ENCODE assay signal across 11 mouse cellular contexts in the genomic region with DNA sequence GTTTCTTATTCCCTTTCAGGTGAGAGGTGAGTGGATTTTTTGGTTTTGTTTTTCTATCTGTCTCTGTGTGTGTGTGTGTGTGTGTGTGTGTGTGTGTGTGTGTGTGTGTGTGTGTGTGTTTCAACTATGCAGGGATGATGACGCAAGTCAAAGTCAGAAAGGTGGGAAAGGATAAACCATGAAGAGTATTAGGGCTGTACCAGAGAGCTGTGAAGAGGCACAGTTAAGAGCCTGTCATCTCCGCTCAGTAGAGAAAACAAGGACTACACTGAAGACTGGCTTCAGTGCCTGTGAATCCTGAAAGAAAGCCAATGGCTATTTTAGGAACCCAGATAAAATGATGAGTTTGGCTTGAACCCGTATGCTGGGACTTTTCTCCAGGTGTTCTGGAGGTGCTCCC. TPM values are rescaled to one million over a fixed set of nuclear protein-coding genes. Genes with fewer than 3 reads are reported as not detected.
DNase-seq lines count a peak whose midpoint lies in the region; ATAC-seq and TF ChIP-seq lines count a peak whose summit lies in the region.
"Had no signal": no experiment of that assay in that cellular context is flagged by ENCODE, and none has a peak within 500 bp of the region (broad histone marks: within the 10 kb centered on the region; RNA-seq: fewer than 3 reads in every experiment).

No protein-coding gene starts in this region.

- TF ChIP-seq CTCF in stomach, postnatal 0 days (IDR thresholded peaks at IDR 0.05; ENCODE audit: low read depth), result no peak

- H3K4me3 ChIP-seq in heart, embryonic 14.5 days (ENCODE audit: control insufficient read depth in 1 of 2, insufficient read depth in 1 of 2, low read depth in 1 of 2, low read length in 2 of 2), result no peak overlapping the region
- H3K4me3 ChIP-seq in stomach, embryonic 14.5 days (ENCODE audit: low read depth, low read length), result no peak overlapping the region
- no peak overlapping the region for H3K4me3 ChIP-seq in stomach, postnatal 0 days (ENCODE audit: low read depth, low read length)
- H3K4me3 ChIP-seq in limb, embryonic 12.5 days (replicated peaks), result no peak overlapping the region
- no peak overlapping the region for H3K4me3 ChIP-seq in stomach, embryonic 16.5 days (replicated peaks; ENCODE audit: low read length)
- H3K4me3 ChIP-seq: gastrocnemius, adult 2 months had no signal

- no peaks in the 10 kb centered on the region for H3K27me3 ChIP-seq in heart, embryonic 14.5 days (ENCODE audit: control insufficient read depth, insufficient read depth, low read length)
- H3K27me3 ChIP-seq in stomach, embryonic 14.5 days (ENCODE audit: control insufficient read depth, insufficient read depth, low read length), result no peaks in the 10 kb centered on the region
- H3K27me3 ChIP-seq in stomach, postnatal 0 days (ENCODE audit: control insufficient read depth, insufficient read depth, low read length), result no peaks in the 10 kb centered on the region
- no peaks in the 10 kb centered on the region for H3K27me3 ChIP-seq in limb, embryonic 12.5 days
- no peaks in the 10 kb centered on the region for H3K27me3 ChIP-seq in stomach, embryonic 16.5 days (ENCODE audit: control insufficient read depth, insufficient read depth, low read length)
- H3K27me3 ChIP-seq: megakaryocyte, embryonic 14.5 days had no signal

- H3K9me3 ChIP-seq in heart, embryonic 14.5 days (ENCODE audit: control insufficient read depth, low read length), result no peaks in the 10 kb centered on the region
- no peaks in the 10 kb centered on the region for H3K9me3 ChIP-seq in stomach, embryonic 14.5 days (ENCODE audit: control insufficient read depth, low read depth, low read length)
- no peaks in the 10 kb centered on the region for H3K9me3 ChIP-seq in stomach, postnatal 0 days (ENCODE audit: control insufficient read depth, low read length)
- no peaks in the 10 kb centered on the region for H3K9me3 ChIP-seq in limb, embryonic 12.5 days
- no peaks in the 10 kb centered on the region for H3K9me3 ChIP-seq in stomach, embryonic 16.5 days (replicated peaks; ENCODE audit: control insufficient read depth, low read length)
- H3K9me3 ChIP-seq: megakaryocyte, embryonic 14.5 days had no signal

- peak overlapping the region; percentile 75; the same call in 1 of the 2 replicates for H3K9ac ChIP-seq in heart, embryonic 14.5 days (ENCODE audit: low read length)
- H3K9ac ChIP-seq in stomach, embryonic 14.5 days (replicated peaks; ENCODE audit: low read depth, low read length), result no peak overlapping the region
- no peak overlapping the region for H3K9ac ChIP-seq in stomach, postnatal 0 days (ENCODE audit: low read length)
- H3K9ac ChIP-seq in limb, embryonic 12.5 days (replicated peaks), result no peak overlapping the region
- no peak overlapping the region for H3K9ac ChIP-seq in stomach, embryonic 16.5 days (ENCODE audit: low read length)

- H3K4me1 ChIP-seq in heart, embryonic 14.5 days (ENCODE audit: control insufficient read depth in 2 of 2, insufficient read depth in 2 of 2, low read length in 2 of 2), result peaks cover 2 to 28% of the 10 kb centered on the region in 2 experiments; a peak in 3 of 4 replicates
- peaks cover 11% of the 10 kb centered on the region; the same call in 1 of the 2 replicates for H3K4me1 ChIP-seq in stomach, embryonic 14.5 days (ENCODE audit: control insufficient read depth, insufficient read depth, low read length)
- H3K4me1 ChIP-seq in stomach, postnatal 0 days (replicated peaks; ENCODE audit: control insufficient read depth, insufficient read depth), result no peaks in the 10 kb centered on the region
- H3K4me1 ChIP-seq in limb, embryonic 12.5 days (replicated peaks), result peaks cover 31% of the 10 kb centered on the region
- peaks cover 20% of the 10 kb centered on the region for H3K4me1 ChIP-seq in stomach, embryonic 16.5 days (ENCODE audit: control insufficient read depth, insufficient read depth, low read length)

- intact Hi-C loops in heart, postnatal 36 days (cut with DNase I), result no loop called here

- H3K4me2 ChIP-seq in heart, embryonic 14.5 days (ENCODE audit: low read length), result peak overlapping the region; percentile 61
- H3K4me2 ChIP-seq in stomach, embryonic 14.5 days (replicated peaks; ENCODE audit: low read depth, low read length), result no peak overlapping the region
- no peak overlapping the region for H3K4me2 ChIP-seq in stomach, postnatal 0 days (replicated peaks; ENCODE audit: low read depth)
- peak overlapping the region; percentile 73; the same call in 1 of the 2 replicates for H3K4me2 ChIP-seq in limb, embryonic 12.5 days
- peak overlapping the region; percentile 79 for H3K4me2 ChIP-seq in stomach, embryonic 16.5 days (ENCODE audit: low read depth, low read length)

- 20% methylated on average over 3 of the region's 3 CpGs for WGBS in heart, embryonic 14.5 days
- WGBS in stomach, embryonic 14.5 days, result 58% methylated on average over 3 of the region's 3 CpGs
- WGBS in stomach, postnatal 0 days, result 63% methylated on average over 3 of the region's 3 CpGs
- WGBS in limb, embryonic 12.5 days, result 81% methylated on average over 3 of the region's 3 CpGs
- 71% methylated on average over 3 of the region's 3 CpGs for WGBS in stomach, embryonic 16.5 days

- DNase-seq in heart, postnatal 36 days, result no peak
- DNase-seq in stomach, postnatal 0 days (ENCODE audit: low spot score), result no peak
- no peak for DNase-seq in frontal cortex, postnatal 14 days (ENCODE audit: low spot score in 2 of 2)
- no peak for DNase-seq in adipocyte (ENCODE audit: low spot score)
- DNase-seq: gastrocnemius, adult 2 months; spleen, adult 18-20 months had no signal

- no peaks in the 10 kb centered on the region for H3K36me3 ChIP-seq in heart, embryonic 14.5 days (ENCODE audit: control insufficient read depth, insufficient read depth, low read length)
- H3K36me3 ChIP-seq in stomach, embryonic 14.5 days (ENCODE audit: control insufficient read depth, insufficient read depth, low read length), result no peaks in the 10 kb centered on the region
- H3K36me3 ChIP-seq in stomach, postnatal 0 days (ENCODE audit: control insufficient read depth, insufficient read depth, low read length), result no peaks in the 10 kb centered on the region
- H3K36me3 ChIP-seq in limb, embryonic 12.5 days, result no peaks in the 10 kb centered on the region
- H3K36me3 ChIP-seq in stomach, embryonic 16.5 days (ENCODE audit: control insufficient read depth, insufficient read depth, low read length), result no peaks in the 10 kb centered on the region

- peak overlapping the region; percentile 44 to 88; a peak in 3 of 4 replicates for H3K27ac ChIP-seq in heart, embryonic 14.5 days (replicated peaks in 1 of 2; ENCODE audit: control insufficient read depth in 1 of 2, insufficient read depth in 1 of 2, low read depth in 2 of 2, low read length in 2 of 2)
- H3K27ac ChIP-seq in stomach, embryonic 14.5 days (ENCODE audit: low read length), result peak overlapping the region; percentile 91; the same call in 1 of the 2 replicates
- H3K27ac ChIP-seq in stomach, postnatal 0 days (replicated peaks), result no peak overlapping the region
- peak overlapping the region; percentile 95 for H3K27ac ChIP-seq in limb, embryonic 12.5 days
- H3K27ac ChIP-seq in stomach, embryonic 16.5 days (ENCODE audit: low read length), result peak overlapping the region; percentile 95
- H3K27ac ChIP-seq: gastrocnemius, adult 2 months had no signal

- no peak for TF ChIP-seq EP300 in stomach, postnatal 0 days (optimal IDR thresholded peaks at IDR 0.05)

- ATAC-seq in heart, embryonic 14.5 days (ENCODE audit: insufficient number of reproducible peaks, insufficient read depth, low FRiP score, low read depth), result no peak
- no peak for ATAC-seq in stomach, embryonic 14.5 days (ENCODE audit: insufficient number of reproducible peaks, insufficient read depth, low FRiP score, low read depth)
- no peak for ATAC-seq in stomach, postnatal 0 days (ENCODE audit: low FRiP score, low TSS enrichment)
- no peak for ATAC-seq in limb, embryonic 12.5 days (ENCODE audit: insufficient number of reproducible peaks, insufficient read depth, low FRiP score, low TSS enrichment, low read depth)
- ATAC-seq in stomach, embryonic 16.5 days (ENCODE audit: insufficient read depth, low FRiP score), result no peak

RNA-seq across cellular contexts. Expression of a gene that starts 1.5 kb away (rescaled TPM):
- polyA plus RNA-seq in heart, embryonic 14.5 days (2014; fragmentation: Nextera tagmentation; extraction: Ambion mirVana), result 0.94 and 4.1 TPM in 2 replicates
- total RNA-seq in heart, postnatal 36 days (2021), result 10 to 100 TPM; 52.5 to 54.1 TPM
- polyA plus RNA-seq in stomach, embryonic 14.5 days (2014; fragmentation: Nextera tagmentation; extraction: Ambion mirVana), result 10.9 and 13.1 TPM in 2 replicates
- polyA plus RNA-seq in stomach, postnatal 0 days (2015; fragmentation: Nextera tagmentation; extraction: Ambion mirVana), result 0.81 and 1.1 TPM in 2 replicates
- polyA plus RNA-seq in limb, embryonic 12.5 days (2016; fragmentation: Nextera tagmentation; extraction: Ambion mirVana), result 5.4 and 11.3 TPM in 2 replicates
- polyA plus RNA-seq in stomach, embryonic 16.5 days (2015; fragmentation: Nextera tagmentation; extraction: Ambion mirVana), result 3.9 and 8.4 TPM in 2 replicates

RNA-seq across cellular contexts. Expression of a gene that starts 1.8 kb away (rescaled TPM):
- 4.3 and 8.0 TPM in 2 replicates for polyA plus RNA-seq in heart, embryonic 14.5 days (2014; fragmentation: Nextera tagmentation; extraction: Ambion mirVana)
- 1 to 10 TPM; 9.0 to 9.3 TPM for total RNA-seq in heart, postnatal 36 days (2021)
- polyA plus RNA-seq in stomach, embryonic 14.5 days (2014; fragmentation: Nextera tagmentation; extraction: Ambion mirVana), result 10.1 and 13.3 TPM in 2 replicates
- polyA plus RNA-seq in stomach, postnatal 0 days (2015; fragmentation: Nextera tagmentation; extraction: Ambion mirVana), result 7.3 and 19.3 TPM in 2 replicates
- polyA plus RNA-seq in limb, embryonic 12.5 days (2016; fragmentation: Nextera tagmentation; extraction: Ambion mirVana), result 51.3 and 71.5 TPM in 2 replicates
- polyA plus RNA-seq in stomach, embryonic 16.5 days (2015; fragmentation: Nextera tagmentation; extraction: Ambion mirVana), result 18.1 and 21.5 TPM in 2 replicates

RNA-seq across cellular contexts. Expression of a gene that starts 2.1 kb away (rescaled TPM):
- polyA plus RNA-seq in heart, embryonic 14.5 days (2014; fragmentation: Nextera tagmentation; extraction: Ambion mirVana), result 2.2 and 2.7 TPM in 2 replicates
- 10 to 100 TPM; 11.8 to 13.3 TPM for total RNA-seq in heart, postnatal 36 days (2021)
- polyA plus RNA-seq in stomach, embryonic 14.5 days (2014; fragmentation: Nextera tagmentation; extraction: Ambion mirVana), result 3.1 and 5.0 TPM in 2 replicates
- 0.73 and 2.2 TPM in 2 replicates for polyA plus RNA-seq in stomach, postnatal 0 days (2015; fragmentation: Nextera tagmentation; extraction: Ambion mirVana)
- polyA plus RNA-seq in limb, embryonic 12.5 days (2016; fragmentation: Nextera tagmentation; extraction: Ambion mirVana), result 8.0 and 9.8 TPM in 2 replicates
- 1.3 and 2.9 TPM in 2 replicates for polyA plus RNA-seq in stomach, embryonic 16.5 days (2015; fragmentation: Nextera tagmentation; extraction: Ambion mirVana)

RNA-seq across cellular contexts. Expression of a gene that starts 17.0 kb away (rescaled TPM):
- polyA plus RNA-seq in heart, embryonic 14.5 days (2014; fragmentation: Nextera tagmentation; extraction: Ambion mirVana), result 0.50 and 0.58 TPM in 2 replicates
- 1 to 10 TPM; 3.6 to 4.6 TPM for total RNA-seq in heart, postnatal 36 days (2021)
- 4.1 and 4.5 TPM in 2 replicates for polyA plus RNA-seq in stomach, embryonic 14.5 days (2014; fragmentation: Nextera tagmentation; extraction: Ambion mirVana)
- polyA plus RNA-seq in stomach, postnatal 0 days (2015; fragmentation: Nextera tagmentation; extraction: Ambion mirVana), result 0.18 and 0.92 TPM in 2 replicates
- polyA plus RNA-seq in limb, embryonic 12.5 days (2016; fragmentation: Nextera tagmentation; extraction: Ambion mirVana), result 0.88 and 0.99 TPM in 2 replicates
- 1.7 and 2.3 TPM in 2 replicates for polyA plus RNA-seq in stomach, embryonic 16.5 days (2015; fragmentation: Nextera tagmentation; extraction: Ambion mirVana)

RNA-seq across cellular contexts. Expression of a gene that starts 28.6 kb away (rescaled TPM):
- polyA plus RNA-seq in heart, embryonic 14.5 days (2014; fragmentation: Nextera tagmentation; extraction: Ambion mirVana), result 5.3 and 7.2 TPM in 2 replicates
- 10 to 100 TPM in 1 of 2 experiments, 1 to 10 TPM in 1; 9.8 to 10.6 TPM for total RNA-seq in heart, postnatal 36 days (2021)
- 14.8 and 20.1 TPM in 2 replicates for polyA plus RNA-seq in stomach, embryonic 14.5 days (2014; fragmentation: Nextera tagmentation; extraction: Ambion mirVana)
- polyA plus RNA-seq in stomach, postnatal 0 days (2015; fragmentation: Nextera tagmentation; extraction: Ambion mirVana), result 4.3 and 10.5 TPM in 2 replicates
- polyA plus RNA-seq in limb, embryonic 12.5 days (2016; fragmentation: Nextera tagmentation; extraction: Ambion mirVana), result 40.4 and 49.4 TPM in 2 replicates
- 9.6 and 10.6 TPM in 2 replicates for polyA plus RNA-seq in stomach, embryonic 16.5 days (2015; fragmentation: Nextera tagmentation; extraction: Ambion mirVana)

Comparison
In these comparisons a context has a peak if more than half of its experiments do, and no peak if none do; other contexts are left out.
1. H3K4me2 ChIP-seq: peak in heart, embryonic 14.5 days (single experiment), limb, embryonic 12.5 days (single experiment) and stomach, embryonic 16.5 days (single experiment); none in stomach, embryonic 14.5 days (single experiment) and stomach, postnatal 0 days (single experiment).